ENCODE assay signal across 10 mouse cellular contexts in genomic region chr3:30593719-30594485, GRCm38 (mm10). TPM values are rescaled to one million over a fixed set of nuclear protein-coding genes. Genes with fewer than 3 reads are reported as not detected.
DNase-seq lines count a peak whose midpoint lies in the region; ATAC-seq and TF ChIP-seq lines count a peak whose summit lies in the region.
"Had no signal": no experiment of that assay in that cellular context is flagged by ENCODE, and none has a peak within 500 bp of the region (broad histone marks: within the 10 kb centered on the region; RNA-seq: fewer than 3 reads in every experiment).

No protein-coding gene starts in this region.

- H3K4me3 ChIP-seq in lung, embryonic 14.5 days (ENCODE audit: low read depth, low read length): no peak overlapping the region

- H3K27me3 ChIP-seq in lung, embryonic 14.5 days (ENCODE audit: insufficient read depth, low read length): no peaks in the 10 kb centered on the region

- TF ChIP-seq CTCF in lung, embryonic 14.5 days (IDR thresholded peaks at IDR 0.05; ENCODE audit: low read depth): peak; percentile 38

- no peak overlapping the region for H3K9ac ChIP-seq in lung, embryonic 14.5 days
- H3K9ac ChIP-seq: embryonic facial prominence, embryonic 13.5 days; limb, embryonic 13.5 days had no signal

- peaks cover 3% of the 10 kb centered on the region; the same call in 1 of the 2 replicates for H3K4me1 ChIP-seq in lung, embryonic 14.5 days (ENCODE audit: insufficient read depth)
- H3K4me1 ChIP-seq: embryonic facial prominence, embryonic 13.5 days had no signal

- ATAC-seq in lung, embryonic 14.5 days (ENCODE audit: insufficient read depth): peak; percentile 46; the same call in 1 of the 2 replicates
- peak; percentile 51 to 53; a peak in 1 of 4 replicates for ATAC-seq in hematopoietic stem cell, adult 5-6 weeks (replicated peaks in 1 of 2; ENCODE audit: insufficient read depth in 1 of 2, low FRiP score in 2 of 2, low TSS enrichment in 1 of 2, low read depth in 1 of 2, poor library complexity in 2 of 2, severe bottlenecking in 2 of 2)
- peak; percentile 82 for ATAC-seq in megakaryocyte-erythroid progenitor cell, adult 5-6 weeks (replicated peaks; ENCODE audit: low FRiP score, low TSS enrichment, poor library complexity, severe bottlenecking)

- 65% methylated on average over 4 of the region's 4 CpGs for WGBS in lung, embryonic 14.5 days

- DNase-seq in lung, embryonic 14.5 days: peak; percentile 60
- DNase-seq in lung, adult 18-20 months: no peak
- DNase-seq in MEL-GATA-1-ER (ENCODE audit: extremely low read depth, low read depth): peak; percentile 60
- DNase-seq in urinary bladder, adult 2 months (ENCODE audit: low spot score): no peak
- DNase-seq in frontal cortex, adult 2 months (ENCODE audit: extremely low spot score in 1 of 2, low spot score in 1 of 2): no peak
- no peak for DNase-seq in heart, postnatal 36 days

- H3K4me2 ChIP-seq in lung, embryonic 14.5 days: no peak overlapping the region

- intact Hi-C loops in heart, postnatal 36 days (cut with DNase I): loop anchor here (5.0 to 10.0 kb wide), 3 partner anchors 103 to 1789 kb away; partner anchors contain the start of genes Lrrc31 and Rpl22l1

- no peaks in the 10 kb centered on the region for H3K36me3 ChIP-seq in lung, embryonic 14.5 days (ENCODE audit: insufficient read depth)
- H3K36me3 ChIP-seq: embryonic facial prominence, embryonic 13.5 days; limb, embryonic 13.5 days had no signal

- H3K9me3 ChIP-seq in lung, embryonic 14.5 days (ENCODE audit: low read depth, low read length): no peaks in the 10 kb centered on the region
- H3K9me3 ChIP-seq: embryonic facial prominence, embryonic 13.5 days; limb, embryonic 13.5 days had no signal

- no peak overlapping the region for H3K27ac ChIP-seq in lung, embryonic 14.5 days (ENCODE audit: low read depth)
- H3K27ac ChIP-seq: embryonic facial prominence, embryonic 13.5 days; limb, embryonic 13.5 days had no signal

RNA-seq across cellular contexts. Expression of gene Actrt3, which starts 5.8 kb away (rescaled TPM):
- not detected in 2 replicates for polyA plus RNA-seq in lung, embryonic 14.5 days (2014; fragmentation: Nextera tagmentation; extraction: Ambion mirVana)
- total RNA-seq in hematopoietic stem cell, adult 5-6 weeks (2017): 0.25 TPM in 1 of 2 replicates, not detected in the other
- total RNA-seq in megakaryocyte-erythroid progenitor cell, adult 5-6 weeks (2014; fragmentation: Nextera tagmentation): not detected in 2 replicates
- not detected in 2 replicates for total RNA-seq in megakaryocyte-erythroid progenitor cell, adult 5-6 weeks (2017)
- polyA plus RNA-seq in urinary bladder, adult 2 months (2012; rRNA removed): not detected in 2 replicates
- polyA plus RNA-seq in frontal cortex, adult 2 months (2012; rRNA removed): 0.62 and 0.74 TPM in 2 replicates
- total RNA-seq in heart, postnatal 36 days (2021): not detected

RNA-seq across cellular contexts. Expression of gene Mynn, which starts 8.0 kb away (rescaled TPM):
- 30.7 and 35.9 TPM in 2 replicates for polyA plus RNA-seq in lung, embryonic 14.5 days (2014; fragmentation: Nextera tagmentation; extraction: Ambion mirVana)
- total RNA-seq in hematopoietic stem cell, adult 5-6 weeks (2017): 46.1 and 48.2 TPM in 2 replicates
- 20.2 and 21.1 TPM in 2 replicates for total RNA-seq in megakaryocyte-erythroid progenitor cell, adult 5-6 weeks (2014; fragmentation: Nextera tagmentation)
- 20.9 and 35.4 TPM in 2 replicates for total RNA-seq in megakaryocyte-erythroid progenitor cell, adult 5-6 weeks (2017)
- polyA plus RNA-seq in urinary bladder, adult 2 months (2012; rRNA removed): 18.3 and 22.5 TPM in 2 replicates
- polyA plus RNA-seq in frontal cortex, adult 2 months (2012; rRNA removed): 11.6 and 14.7 TPM in 2 replicates
- total RNA-seq in heart, postnatal 36 days (2021): 10 to 100 TPM; 13.7 to 16.7 TPM

RNA-seq across cellular contexts. Expression of gene Mecom, which starts 46.1 kb away (rescaled TPM):
- 74.0 and 77.5 TPM in 2 replicates for polyA plus RNA-seq in lung, embryonic 14.5 days (2014; fragmentation: Nextera tagmentation; extraction: Ambion mirVana)
- total RNA-seq in hematopoietic stem cell, adult 5-6 weeks (2017): 82.2 and 104 TPM in 2 replicates
- 1.5 TPM in 1 of 2 replicates, not detected in the other for total RNA-seq in megakaryocyte-erythroid progenitor cell, adult 5-6 weeks (2014; fragmentation: Nextera tagmentation)
- 6.5 and 8.8 TPM in 2 replicates for total RNA-seq in megakaryocyte-erythroid progenitor cell, adult 5-6 weeks (2017)
- 48.8 and 53.3 TPM in 2 replicates for polyA plus RNA-seq in urinary bladder, adult 2 months (2012; rRNA removed)
- polyA plus RNA-seq in frontal cortex, adult 2 months (2012; rRNA removed): 2.6 and 3.8 TPM in 2 replicates
- 10 to 100 TPM; 16.9 to 21.6 TPM for total RNA-seq in heart, postnatal 36 days (2021)

RNA-seq across cellular contexts. Expression of gene Lrriq4, which starts 50.4 kb away (rescaled TPM):
- polyA plus RNA-seq in lung, embryonic 14.5 days (2014; fragmentation: Nextera tagmentation; extraction: Ambion mirVana): not detected in 2 replicates
- not detected in 2 replicates for total RNA-seq in hematopoietic stem cell, adult 5-6 weeks (2017)
- total RNA-seq in megakaryocyte-erythroid progenitor cell, adult 5-6 weeks (2014; fragmentation: Nextera tagmentation): not detected in 2 replicates
- not detected in 2 replicates for total RNA-seq in megakaryocyte-erythroid progenitor cell, adult 5-6 weeks (2017)
- 0.06 TPM in 1 of 2 replicates, not detected in the other for polyA plus RNA-seq in urinary bladder, adult 2 months (2012; rRNA removed)
- not detected in 2 replicates for polyA plus RNA-seq in frontal cortex, adult 2 months (2012; rRNA removed)
- not detected for total RNA-seq in heart, postnatal 36 days (2021)
- polyA plus RNA-seq: embryonic facial prominence, embryonic 13.5 days; limb, embryonic 13.5 days had no signal

RNA-seq across cellular contexts. Expression of gene Lrrc34, which starts 53.8 kb away (rescaled TPM):
- 1.7 and 1.9 TPM in 2 replicates for polyA plus RNA-seq in lung, embryonic 14.5 days (2014; fragmentation: Nextera tagmentation; extraction: Ambion mirVana)
- total RNA-seq in hematopoietic stem cell, adult 5-6 weeks (2017): 0.45 and 1.1 TPM in 2 replicates
- not detected in 2 replicates for total RNA-seq in megakaryocyte-erythroid progenitor cell, adult 5-6 weeks (2014; fragmentation: Nextera tagmentation)
- not detected in 2 replicates for total RNA-seq in megakaryocyte-erythroid progenitor cell, adult 5-6 weeks (2017)
- polyA plus RNA-seq in urinary bladder, adult 2 months (2012; rRNA removed): 0.25 and 0.27 TPM in 2 replicates
- polyA plus RNA-seq in frontal cortex, adult 2 months (2012; rRNA removed): 0.08 and 0.11 TPM in 2 replicates
- total RNA-seq in heart, postnatal 36 days (2021): not detected

Comparison
In these comparisons a context has a peak if more than half of its experiments do, and no peak if none do; other contexts are left out.
1. DNase-seq: peak in lung, embryonic 14.5 days (single experiment) and MEL-GATA-1-ER (single experiment); none in lung, adult 18-20 months (0 of 2), urinary bladder, adult 2 months (single experiment), frontal cortex, adult 2 months (0 of 2) and heart, postnatal 36 days (0 of 2).
2. Peak in every context shown above with its lines, with median percentiles within 50 percentile points of each other: ATAC-seq.